Mouse (Mus musculus) lung, embryonic 14.5 days (tissue): ENCODE results near the gene Chrne. TPM values are rescaled to one million over a fixed set of nuclear protein-coding genes. Genes with fewer than 3 reads are reported as not detected.

Experiments used
- ATAC-seq: fragments of 200-750 bp; cut with Nextera tagmentation; 2 replicates; pipeline ENCODE4 v1.8.0; 2017; ENCODE audit warnings: mild to moderate bottlenecking, moderate TSS enrichment, moderate library complexity; ENCODE audit not compliant: insufficient read depth
- DNase-seq: peaks from one replicate; pipeline ENCODE4 v3.0.0-alpha.2; 2015
- H3K27ac ChIP-seq: fragments of 300-500 bp; sonication (generic); 2 replicates; pipeline ENCODE4 v1.5.1; 2014; ENCODE audit warnings: low read depth, mild to moderate bottlenecking, moderate library complexity
- H3K27me3 ChIP-seq: fragments of 300-500 bp; sonication (generic); 2 replicates; pipeline ENCODE4 v1.6.1; 2014; ENCODE audit warnings: low read length, control low read depth; ENCODE audit not compliant: insufficient read depth
- H3K36me3 ChIP-seq: fragments of 300-500 bp; sonication (generic); 2 replicates; pipeline ENCODE4 v1.6.1; 2014; ENCODE audit warnings: control low read depth; ENCODE audit not compliant: insufficient read depth
- H3K4me1 ChIP-seq: fragments of 300-500 bp; sonication (generic); 2 replicates; pipeline ENCODE4 v1.6.1; 2014; ENCODE audit warnings: antibody characterized with exemption, control low read depth; ENCODE audit not compliant: insufficient read depth
- H3K4me2 ChIP-seq: fragments of 300-500 bp; sonication (generic); 2 replicates; pipeline ENCODE4 v1.6.1; 2014; ENCODE audit warnings: mild to moderate bottlenecking
- H3K4me3 ChIP-seq: fragments of 300-500 bp; sonication (generic); 2 replicates; pipeline ENCODE4 v1.5.1; 2014; ENCODE audit warnings: low read depth, low read length
- H3K9ac ChIP-seq: fragments of 300-500 bp; sonication (generic); 2 replicates; pipeline ENCODE4 v1.6.1; 2014
- H3K9me3 ChIP-seq: fragments of 300-500 bp; sonication (generic); 2 replicates; pipeline ENCODE4 v1.6.1; 2016; ENCODE audit warnings: low read depth, low read length, control low read depth
- CTCF ChIP-seq: IDR thresholded peaks from 2 replicates; pipeline ENCODE4 v1.5.1; 2016; ENCODE audit warnings: antibody characterized with exemption, low read depth
- whole genome bisulfite sequencing: fragments of 180-500 bp; shearing (Covaris S2); extraction: QIAGEN DNeasy Blood & Tissue Kit; methylation state at CpG from one replicate; pipeline ENCODE4 v1.1.7; 2014; 5-methylcytosine and 5-hydroxymethylcytosine counted together
- polyA plus RNA-seq: library from polyadenylated mRNA; unstranded; fragments of >200 nt; fragmentation: Nextera tagmentation; extraction: Ambion mirVana; gene quantifications from 2 replicates; pipeline ENCODE4 v1.2.1, GENCODE M21; 2014

The Chrne gene
- polyA plus RNA-seq, 1 experiment from 2014 or later, result not detected

DNA sequence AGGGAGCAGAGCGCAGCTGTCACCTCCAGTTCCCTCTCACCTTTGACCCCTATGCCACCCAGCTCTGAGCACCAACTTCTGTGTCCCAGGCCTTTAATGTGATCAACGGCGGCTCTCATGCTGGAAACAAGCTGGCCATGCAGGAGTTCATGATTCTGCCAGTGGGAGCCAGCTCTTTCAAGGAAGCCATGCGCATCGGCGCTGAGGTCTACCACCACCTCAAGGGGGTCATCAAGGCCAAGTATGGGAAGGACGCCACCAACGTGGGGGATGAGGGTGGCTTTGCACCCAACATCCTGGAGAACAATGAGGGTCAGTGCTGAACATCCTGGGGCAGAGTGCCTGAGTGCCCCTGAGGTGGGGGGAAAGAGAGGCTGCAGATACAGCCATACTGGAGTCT lies 41.6 kb upstream of the Chrne start:
- Histone ChIP-seq H3K36me3 (peaks cover 55% of the 10 kb centered on the region), H3K27ac (no peak overlapping the region), H3K4me2 (no peak overlapping the region), H3K27me3 (no peaks in the 10 kb centered on the region), H3K4me1 (peaks cover 22% of the 10 kb centered on the region), H3K4me3 (no peak overlapping the region), H3K9me3 (no peaks in the 10 kb centered on the region), H3K9ac (no peak overlapping the region)
- ATAC-seq (no peak), DNase-seq (no peak)
- TF ChIP-seq CTCF, result no peak
- 84% methylated on average over 8 of the region's 8 CpGs for WGBS

DNA sequence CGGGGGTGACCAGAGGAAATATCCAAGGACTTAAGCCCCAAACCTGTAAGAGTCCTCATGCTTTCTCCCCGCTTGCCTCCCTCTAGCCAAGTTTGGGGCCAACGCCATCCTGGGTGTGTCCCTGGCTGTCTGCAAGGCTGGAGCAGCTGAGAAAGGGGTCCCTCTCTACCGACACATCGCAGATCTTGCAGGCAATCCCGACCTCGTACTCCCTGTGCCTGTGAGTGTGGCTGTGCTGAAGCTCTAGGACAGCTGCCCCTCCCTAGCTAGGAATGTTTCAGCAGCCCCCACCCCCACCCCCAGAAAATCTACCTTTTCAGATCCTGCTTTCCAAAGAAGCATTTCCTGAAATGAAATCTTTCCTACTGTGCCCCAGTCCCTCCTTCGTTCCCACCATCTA lies 39.9 kb upstream of the Chrne start:
- Histone ChIP-seq H3K27ac (no peak overlapping the region), H3K4me2 (no peak overlapping the region), H3K36me3 (peaks cover 39% of the 10 kb centered on the region), H3K27me3 (no peaks in the 10 kb centered on the region), H3K4me3 (no peak overlapping the region), H3K9me3 (no peaks in the 10 kb centered on the region), H3K9ac (no peak overlapping the region), H3K4me1 (peaks cover 22% of the 10 kb centered on the region)
- TF ChIP-seq CTCF, result no peak
- 67% methylated on average over 8 of the region's 8 CpGs for WGBS
- ATAC-seq, result no peak
- DNase-seq, result no peak

DNA sequence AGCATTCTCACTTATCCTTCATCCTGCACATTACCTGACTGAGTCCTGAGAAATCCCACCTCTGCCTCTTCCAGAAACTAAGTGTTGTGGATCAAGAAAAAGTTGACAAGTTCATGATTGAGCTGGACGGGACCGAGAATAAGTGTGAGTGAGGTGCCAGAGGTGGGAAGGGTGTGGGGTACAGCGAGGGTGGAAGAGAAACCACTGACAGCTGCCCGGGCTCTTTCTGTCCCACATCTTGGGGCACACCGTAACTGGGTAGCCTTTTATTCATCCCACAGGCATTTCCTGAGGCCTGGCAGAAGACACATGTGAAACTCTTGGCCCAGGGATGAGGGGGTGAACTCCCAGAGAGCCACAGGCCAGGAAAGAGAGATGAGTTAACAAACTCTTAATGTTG lies 39.5 kb upstream of the Chrne start:
- H3K4me1 ChIP-seq, result peaks cover 22% of the 10 kb centered on the region

DNA sequence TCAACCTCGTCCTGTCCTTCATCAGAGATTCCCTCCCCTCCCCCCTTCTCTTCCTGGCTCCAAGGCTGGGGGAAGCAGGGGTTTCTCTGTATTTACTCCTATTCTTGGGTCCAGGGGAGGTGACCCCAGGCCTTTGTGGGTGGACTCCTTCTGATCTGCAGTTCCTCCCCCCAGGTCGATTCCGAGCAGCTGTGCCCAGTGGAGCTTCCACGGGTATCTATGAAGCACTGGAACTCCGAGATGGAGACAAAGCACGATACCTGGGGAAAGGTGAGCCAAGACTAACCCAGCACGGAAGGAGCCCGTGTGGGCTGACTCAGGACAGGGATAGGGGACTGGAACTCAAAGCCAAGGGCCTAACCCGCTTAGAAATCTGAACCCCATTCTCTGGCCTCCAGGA lies 39.0 kb upstream of the Chrne start:
- WGBS, result 44% methylated on average over 9 of the region's 9 CpGs
- no peak for TF ChIP-seq CTCF
- H3K9me3 ChIP-seq, result no peaks in the 10 kb centered on the region
- no peak overlapping the region; the same call in 1 of the 2 replicates for H3K4me3 ChIP-seq
- peaks cover 33% of the 10 kb centered on the region for H3K36me3 ChIP-seq
- H3K9ac ChIP-seq, result peak overlapping the region; percentile 3; the same call in 1 of the 2 replicates
- ATAC-seq (no peak), DNase-seq (no peak)
- H3K27me3 ChIP-seq, result no peaks in the 10 kb centered on the region
- peak overlapping the region; percentile 97 for H3K4me2 ChIP-seq
- H3K27ac ChIP-seq, result no peak overlapping the region
- peaks cover 22% of the 10 kb centered on the region for H3K4me1 ChIP-seq

More for the DNA sequence above, 39.5 kb upstream of the Chrne start:
- no peak overlapping the region for H3K9ac ChIP-seq
- no peak for ATAC-seq
- 64% methylated on average over 5 of the region's 5 CpGs for WGBS
- DNase-seq, result no peak
- H3K4me3 ChIP-seq, result no peak overlapping the region
- no peaks in the 10 kb centered on the region for H3K9me3 ChIP-seq
- no peak overlapping the region for H3K4me2 ChIP-seq
- H3K27me3 ChIP-seq, result no peaks in the 10 kb centered on the region
- H3K27ac ChIP-seq, result no peak overlapping the region
- no peak for TF ChIP-seq CTCF
- H3K36me3 ChIP-seq, result peaks cover 34% of the 10 kb centered on the region

DNA sequence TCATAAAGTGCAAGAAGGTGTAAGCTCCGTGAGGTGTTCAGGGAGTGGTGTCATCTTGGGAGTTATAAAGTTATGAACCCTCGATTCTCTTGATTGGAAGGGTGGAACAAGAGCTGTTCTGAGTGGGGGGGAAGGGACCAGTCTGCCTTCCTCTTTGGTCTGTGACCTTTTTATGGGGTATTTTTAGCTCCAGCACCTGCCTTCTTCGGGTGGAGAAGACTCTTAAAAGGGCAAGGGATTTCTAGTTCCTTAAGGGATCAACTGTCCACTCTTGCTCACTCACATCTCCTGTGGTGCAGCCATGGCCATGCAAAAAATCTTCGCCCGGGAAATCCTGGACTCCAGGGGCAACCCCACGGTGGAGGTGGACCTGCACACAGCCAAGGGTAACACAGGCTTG lies 38.6 kb upstream of the Chrne start:
- peak overlapping the region; percentile 83 for H3K27ac ChIP-seq
- H3K36me3 ChIP-seq, result peaks cover 33% of the 10 kb centered on the region
- H3K27me3 ChIP-seq, result no peaks in the 10 kb centered on the region
- H3K4me2 ChIP-seq, result peak overlapping the region; percentile 97
- WGBS, result 34% methylated on average over 6 of the region's 6 CpGs
- peaks cover 22% of the 10 kb centered on the region for H3K4me1 ChIP-seq
- TF ChIP-seq CTCF, result no peak
- no peak overlapping the region; the same call in 1 of the 2 replicates for H3K4me3 ChIP-seq
- no peak for DNase-seq
- no peaks in the 10 kb centered on the region for H3K9me3 ChIP-seq
- H3K9ac ChIP-seq, result peak overlapping the region; percentile 97; the same call in 1 of the 2 replicates
- no peak for ATAC-seq

DNA sequence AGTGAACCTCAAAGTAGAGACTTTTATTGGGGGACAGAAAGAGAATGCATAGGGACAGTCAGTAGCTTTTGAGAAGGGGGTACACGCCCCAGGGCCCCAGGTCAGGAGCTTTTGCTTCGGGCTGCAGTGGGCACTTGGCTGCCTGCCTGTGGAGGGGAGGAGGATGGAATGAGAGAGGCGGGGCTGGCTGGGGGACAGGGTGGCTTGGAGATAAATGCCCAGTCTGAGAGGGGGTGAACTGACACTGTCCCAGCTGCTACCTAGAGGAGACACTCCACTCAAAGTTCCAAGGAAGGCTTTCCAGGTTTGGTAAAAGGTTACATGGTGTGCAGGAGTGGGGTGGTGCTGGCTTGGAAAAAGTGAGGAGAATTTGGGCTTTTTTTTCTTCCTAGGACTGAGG lies 37.9 kb upstream of the Chrne start, which contains the start of gene Eno3:
TSS of gene Eno3 (plus strand) at position 239 of the 400 bp plus-strand sequence.
- DNase-seq (peak; percentile 55), ATAC-seq (no peak)
- 4% methylated on average over 3 of the region's 3 CpGs for WGBS
- peaks cover 24% of the 10 kb centered on the region for H3K4me1 ChIP-seq
- H3K9ac ChIP-seq, result peak within 1 kb of the TSS; percentile 97
- peaks cover 33% of the 10 kb centered on the region for H3K36me3 ChIP-seq
- H3K9me3 ChIP-seq, result no peaks in the 10 kb centered on the region
- peak within 1 kb of the TSS; percentile 99 for H3K27ac ChIP-seq
- H3K27me3 ChIP-seq, result no peaks in the 10 kb centered on the region
- H3K4me2 ChIP-seq, result peak within 1 kb of the TSS; percentile 97
- peak within 1 kb of the TSS; percentile 100 for H3K4me3 ChIP-seq
- no peak for TF ChIP-seq CTCF

DNA sequence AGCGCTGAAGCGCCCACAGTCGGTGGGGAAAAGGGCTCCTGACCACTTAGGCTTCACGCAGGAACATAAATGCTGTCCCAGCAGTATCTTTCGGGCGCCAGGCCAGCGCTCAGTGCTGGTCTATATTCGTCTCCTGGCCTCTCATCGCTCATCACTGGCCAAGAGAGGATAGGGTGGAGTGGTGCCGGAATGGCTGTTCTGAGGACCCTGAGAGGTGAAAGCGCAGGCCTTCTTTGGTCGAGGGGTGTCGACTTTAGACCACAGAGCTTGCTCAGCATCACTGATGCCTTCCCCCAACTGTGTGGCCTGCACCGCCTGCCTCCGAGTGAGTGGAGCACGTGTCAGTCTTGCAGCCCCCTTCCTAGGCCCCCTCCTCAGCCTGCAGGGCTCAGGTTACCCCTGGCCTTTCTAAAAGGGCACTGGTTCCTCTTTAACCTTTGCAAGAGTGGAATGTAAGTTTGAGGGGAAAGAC lies 37.5 kb upstream of the Chrne start:
- peak; percentile 75 for DNase-seq
- ATAC-seq, result peak; percentile 1; the same call in 1 of the 2 replicates
- Histone ChIP-seq H3K9ac (peak overlapping the region; percentile 97), H3K4me3 (peak overlapping the region; percentile 100), H3K4me2 (peak overlapping the region; percentile 97), H3K9me3 (no peaks in the 10 kb centered on the region), H3K36me3 (peaks cover 34% of the 10 kb centered on the region), H3K4me1 (peaks cover 26% of the 10 kb centered on the region), H3K27me3 (no peaks in the 10 kb centered on the region), H3K27ac (peak overlapping the region; percentile 99)
- TF ChIP-seq CTCF, result no peak
- 5% methylated on average over 16 of the region's 16 CpGs for WGBS
